Comparison of ENCODE assay signal across 15 mouse cellular contexts in the genomic region with DNA sequence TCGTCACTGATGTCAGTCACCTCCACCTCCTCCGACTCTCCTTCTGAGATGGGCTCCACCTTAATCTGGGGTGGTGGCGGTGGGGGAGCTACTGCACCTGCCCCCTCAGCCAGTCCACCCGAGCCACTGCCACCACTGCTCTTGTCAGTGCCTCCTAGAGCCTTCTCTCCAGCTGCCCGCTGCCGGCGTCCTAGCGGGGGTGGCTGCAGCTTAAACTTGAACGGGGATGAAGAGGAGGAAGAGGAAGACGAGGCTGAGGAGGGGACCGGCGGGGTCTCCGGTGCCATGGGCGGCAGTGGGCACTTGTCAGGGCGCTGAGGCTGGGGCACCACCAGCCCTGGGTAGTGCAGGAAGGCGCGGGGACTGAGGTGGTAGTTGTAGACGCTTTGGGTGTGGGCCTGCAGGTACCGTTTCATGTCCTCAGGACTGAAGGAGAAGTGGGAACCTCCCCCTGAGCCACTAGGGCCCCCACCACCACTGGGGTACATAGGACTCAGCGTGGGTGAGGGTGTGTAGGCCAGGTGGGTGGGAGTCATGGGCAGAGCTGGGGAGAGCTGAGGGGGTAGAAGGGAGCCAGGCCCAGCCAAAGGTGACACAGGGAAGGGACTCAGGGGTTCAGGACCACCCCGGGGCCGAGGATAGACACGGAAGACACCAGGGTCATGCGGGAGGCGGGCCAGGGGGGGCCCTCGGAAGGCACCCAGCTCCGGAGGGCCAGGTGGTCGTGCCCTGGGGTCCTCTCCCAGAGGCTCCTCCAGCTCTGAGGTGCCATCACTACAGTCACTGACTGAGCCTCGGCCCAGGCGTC. TPM values are rescaled to one million over a fixed set of nuclear protein-coding genes. Genes with fewer than 3 reads are reported as not detected.
DNase-seq lines count a peak whose midpoint lies in the region; ATAC-seq and TF ChIP-seq lines count a peak whose summit lies in the region.
"Had no signal": no experiment of that assay in that cellular context is flagged by ENCODE, and none has a peak within 500 bp of the region (broad histone marks: within the 10 kb centered on the region; RNA-seq: fewer than 3 reads in every experiment).

No protein-coding gene starts in this region.

- no peak overlapping the region for H3K27ac ChIP-seq in midbrain, embryonic 16.5 days (ENCODE audit: low read length)
- no peak overlapping the region for H3K27ac ChIP-seq in midbrain, postnatal 0 days (ENCODE audit: low read depth, low read length)
- H3K27ac ChIP-seq in stomach, postnatal 0 days (replicated peaks): no peak overlapping the region
- H3K27ac ChIP-seq: hindbrain, embryonic 15.5 days; liver, embryonic 12.5 days; midbrain, embryonic 12.5 days had no signal

- peak; percentile 48 for DNase-seq in cerebellum, adult 9-10 months
- peak; percentile 10 for DNase-seq in heart, postnatal 4 days
- DNase-seq in heart, adult 9 months (ENCODE audit: low spot score in 2 of 2): no peak
- DNase-seq in midbrain, postnatal 0 days (ENCODE audit: low spot score): no peak
- no peak for DNase-seq in stomach, postnatal 0 days (ENCODE audit: low spot score)
- DNase-seq in thymus, postnatal 36 days: no peak
- DNase-seq: adrenal gland, postnatal 36 days; kidney, postnatal 14 days; lung, postnatal 14 days; right cerebral cortex, adult 18-20 months had no signal

- WGBS in midbrain, embryonic 16.5 days: 88% methylated on average over 30 of the region's 30 CpGs
- WGBS in midbrain, postnatal 0 days: 88% methylated on average over 28 of the region's 30 CpGs
- 83% methylated on average over 30 of the region's 30 CpGs for WGBS in stomach, postnatal 0 days

- no peak overlapping the region for H3K4me3 ChIP-seq in midbrain, embryonic 16.5 days (ENCODE audit: low read depth, low read length)
- H3K4me3 ChIP-seq in midbrain, postnatal 0 days (ENCODE audit: low read depth, low read length): no peak overlapping the region
- H3K4me3 ChIP-seq in stomach, postnatal 0 days (ENCODE audit: low read depth, low read length): no peak overlapping the region
- H3K4me3 ChIP-seq: hindbrain, embryonic 15.5 days; liver, embryonic 12.5 days; midbrain, embryonic 12.5 days had no signal

- TF ChIP-seq CTCF in midbrain, postnatal 0 days (IDR thresholded peaks at IDR 0.05): no peak
- TF ChIP-seq CTCF in stomach, postnatal 0 days (IDR thresholded peaks at IDR 0.05; ENCODE audit: low read depth): no peak

- TF ChIP-seq EP300 in stomach, postnatal 0 days (optimal IDR thresholded peaks at IDR 0.05): no peak

- H3K4me1 ChIP-seq in midbrain, embryonic 16.5 days (ENCODE audit: control insufficient read depth, insufficient read depth, low read length): peaks cover 37% of the 10 kb centered on the region
- peaks cover 19% of the 10 kb centered on the region; the same call in 1 of the 2 replicates for H3K4me1 ChIP-seq in midbrain, postnatal 0 days (ENCODE audit: insufficient read depth, low read length)
- H3K4me1 ChIP-seq in stomach, postnatal 0 days (replicated peaks; ENCODE audit: control insufficient read depth, insufficient read depth): peaks cover 2% of the 10 kb centered on the region; the same call in 1 of the 2 replicates

- H3K4me2 ChIP-seq in midbrain, embryonic 16.5 days (ENCODE audit: low read length): no peak overlapping the region
- H3K4me2 ChIP-seq in midbrain, postnatal 0 days (ENCODE audit: low read depth, low read length, poor library complexity, severe bottlenecking): no peak overlapping the region
- H3K4me2 ChIP-seq in stomach, postnatal 0 days (replicated peaks; ENCODE audit: low read depth): no peak overlapping the region
- H3K4me2 ChIP-seq: hindbrain, embryonic 15.5 days; liver, embryonic 12.5 days; midbrain, embryonic 12.5 days had no signal

- no peaks in the 10 kb centered on the region for H3K36me3 ChIP-seq in midbrain, embryonic 16.5 days (ENCODE audit: control insufficient read depth, insufficient read depth, low read length)
- H3K36me3 ChIP-seq in midbrain, postnatal 0 days (ENCODE audit: insufficient read depth, low read length): no peaks in the 10 kb centered on the region
- peaks cover 12% of the 10 kb centered on the region for H3K36me3 ChIP-seq in stomach, postnatal 0 days (ENCODE audit: control insufficient read depth, insufficient read depth, low read length)
- H3K36me3 ChIP-seq: hindbrain, embryonic 15.5 days had no signal

- ATAC-seq in cerebellum, adult (ENCODE audit: insufficient number of reproducible peaks, low FRiP score, low TSS enrichment): no peak
- ATAC-seq in midbrain, embryonic 16.5 days: no peak
- ATAC-seq in midbrain, postnatal 0 days (ENCODE audit: low FRiP score): no peak
- no peak for ATAC-seq in stomach, postnatal 0 days (ENCODE audit: low FRiP score, low TSS enrichment)
- ATAC-seq: liver, embryonic 12.5 days had no signal

- H3K27me3 ChIP-seq in midbrain, embryonic 16.5 days (ENCODE audit: control insufficient read depth, insufficient read depth, low read depth, low read length): no peaks in the 10 kb centered on the region
- no peaks in the 10 kb centered on the region for H3K27me3 ChIP-seq in midbrain, postnatal 0 days (ENCODE audit: insufficient read depth, low read length)
- H3K27me3 ChIP-seq in stomach, postnatal 0 days (ENCODE audit: control insufficient read depth, insufficient read depth, low read length): no peaks in the 10 kb centered on the region
- H3K27me3 ChIP-seq: hindbrain, embryonic 15.5 days; liver, embryonic 12.5 days; midbrain, embryonic 12.5 days had no signal

- no peaks in the 10 kb centered on the region for H3K9me3 ChIP-seq in midbrain, embryonic 16.5 days (replicated peaks; ENCODE audit: control insufficient read depth, low read length, poor library complexity, severe bottlenecking)
- H3K9me3 ChIP-seq in midbrain, postnatal 0 days (ENCODE audit: low read length): no peaks in the 10 kb centered on the region
- no peaks in the 10 kb centered on the region for H3K9me3 ChIP-seq in stomach, postnatal 0 days (ENCODE audit: control insufficient read depth, low read length)
- H3K9me3 ChIP-seq: hindbrain, embryonic 15.5 days; liver, embryonic 12.5 days; midbrain, embryonic 12.5 days had no signal

- H3K9ac ChIP-seq in midbrain, embryonic 16.5 days (ENCODE audit: low read depth, low read length): 0 out of 2 replicates have a peak overlapping the region, but pooled peaks have one; percentile 20
- no peak overlapping the region for H3K9ac ChIP-seq in midbrain, postnatal 0 days (replicated peaks; ENCODE audit: low read length, poor library complexity, severe bottlenecking)
- H3K9ac ChIP-seq in stomach, postnatal 0 days (ENCODE audit: low read length): peak overlapping the region; percentile 27; the same call in 1 of the 2 replicates
- H3K9ac ChIP-seq: hindbrain, embryonic 15.5 days; liver, embryonic 12.5 days; midbrain, embryonic 12.5 days had no signal

RNA-seq across cellular contexts. Expression of a gene that starts 5.8 kb away (rescaled TPM):
- total RNA-seq in heart, postnatal 4 days (2021): 10 to 100 TPM; 47.5 to 53.2 TPM
- 2.3 and 2.8 TPM in 2 replicates for polyA plus RNA-seq in midbrain, embryonic 16.5 days (2015; fragmentation: Nextera tagmentation; extraction: Ambion mirVana)
- 15.8 TPM in 2 replicates for total RNA-seq in midbrain, postnatal 0 days (2014; rRNA removed)
- polyA plus RNA-seq in midbrain, postnatal 0 days (2015; fragmentation: Nextera tagmentation; extraction: Ambion mirVana): 2.2 and 3.0 TPM in 2 replicates
- 8.1 and 8.8 TPM in 2 replicates for polyA plus RNA-seq in stomach, postnatal 0 days (2015; fragmentation: Nextera tagmentation; extraction: Ambion mirVana)

RNA-seq across cellular contexts. Expression of a gene that starts 7.1 kb away (rescaled TPM):
- total RNA-seq in heart, postnatal 4 days (2021): 10 to 100 TPM; 68.2 to 70.9 TPM
- polyA plus RNA-seq in midbrain, embryonic 16.5 days (2015; fragmentation: Nextera tagmentation; extraction: Ambion mirVana): 16.2 and 17.8 TPM in 2 replicates
- 155 and 169 TPM in 2 replicates for total RNA-seq in midbrain, postnatal 0 days (2014; rRNA removed)
- polyA plus RNA-seq in midbrain, postnatal 0 days (2015; fragmentation: Nextera tagmentation; extraction: Ambion mirVana): 20.3 and 20.6 TPM in 2 replicates
- 5.1 and 5.3 TPM in 2 replicates for polyA plus RNA-seq in stomach, postnatal 0 days (2015; fragmentation: Nextera tagmentation; extraction: Ambion mirVana)

RNA-seq across cellular contexts. Expression of a gene that starts 22.7 kb away (rescaled TPM):
- 100 to 1,000 TPM; 108 to 109 TPM for total RNA-seq in heart, postnatal 4 days (2021)
- 33.8 and 38.8 TPM in 2 replicates for polyA plus RNA-seq in midbrain, embryonic 16.5 days (2015; fragmentation: Nextera tagmentation; extraction: Ambion mirVana)
- 145 and 146 TPM in 2 replicates for total RNA-seq in midbrain, postnatal 0 days (2014; rRNA removed)
- 26.8 and 31.9 TPM in 2 replicates for polyA plus RNA-seq in midbrain, postnatal 0 days (2015; fragmentation: Nextera tagmentation; extraction: Ambion mirVana)
- 15.0 and 15.9 TPM in 2 replicates for polyA plus RNA-seq in stomach, postnatal 0 days (2015; fragmentation: Nextera tagmentation; extraction: Ambion mirVana)

RNA-seq across cellular contexts. Expression of a gene that starts 23.5 kb away (rescaled TPM):
- total RNA-seq in heart, postnatal 4 days (2021): 10 to 100 TPM in 1 of 2 experiments, 1 to 10 TPM in 1; 9.9 to 10.2 TPM
- 1.7 TPM in 2 replicates for polyA plus RNA-seq in midbrain, embryonic 16.5 days (2015; fragmentation: Nextera tagmentation; extraction: Ambion mirVana)
- 8.1 and 9.5 TPM in 2 replicates for total RNA-seq in midbrain, postnatal 0 days (2014; rRNA removed)
- polyA plus RNA-seq in midbrain, postnatal 0 days (2015; fragmentation: Nextera tagmentation; extraction: Ambion mirVana): 0.94 and 1.0 TPM in 2 replicates
- 1.1 and 1.2 TPM in 2 replicates for polyA plus RNA-seq in stomach, postnatal 0 days (2015; fragmentation: Nextera tagmentation; extraction: Ambion mirVana)

RNA-seq across cellular contexts. Expression of a gene that starts 24.4 kb away (rescaled TPM):
- 1 to 10 TPM; 7.2 to 9.6 TPM for total RNA-seq in heart, postnatal 4 days (2021)
- polyA plus RNA-seq in midbrain, embryonic 16.5 days (2015; fragmentation: Nextera tagmentation; extraction: Ambion mirVana): 14.1 and 14.6 TPM in 2 replicates
- 25.9 and 27.8 TPM in 2 replicates for total RNA-seq in midbrain, postnatal 0 days (2014; rRNA removed)
- 17.7 and 18.7 TPM in 2 replicates for polyA plus RNA-seq in midbrain, postnatal 0 days (2015; fragmentation: Nextera tagmentation; extraction: Ambion mirVana)
- 20.0 and 20.2 TPM in 2 replicates for polyA plus RNA-seq in stomach, postnatal 0 days (2015; fragmentation: Nextera tagmentation; extraction: Ambion mirVana)

Comparison
In these comparisons a context has a peak if more than half of its experiments do, and no peak if none do; other contexts are left out.
1. DNase-seq: peak in cerebellum, adult 9-10 months (single experiment) and heart, postnatal 4 days (single experiment); none in heart, adult 9 months (0 of 2), midbrain, postnatal 0 days (single experiment), stomach, postnatal 0 days (single experiment) and thymus, postnatal 36 days (0 of 2).